Mouse (Mus musculus) layer of hippocampus, adult 11-12 months (tissue): ENCODE data around the gene Dcaf10.

ENCODE experiments used
- DNase-seq: peaks from one replicate; pipeline ENCODE4 v3.0.0; 2022; ENCODE audit warnings: low spot score

Dcaf10 gene

DNA sequence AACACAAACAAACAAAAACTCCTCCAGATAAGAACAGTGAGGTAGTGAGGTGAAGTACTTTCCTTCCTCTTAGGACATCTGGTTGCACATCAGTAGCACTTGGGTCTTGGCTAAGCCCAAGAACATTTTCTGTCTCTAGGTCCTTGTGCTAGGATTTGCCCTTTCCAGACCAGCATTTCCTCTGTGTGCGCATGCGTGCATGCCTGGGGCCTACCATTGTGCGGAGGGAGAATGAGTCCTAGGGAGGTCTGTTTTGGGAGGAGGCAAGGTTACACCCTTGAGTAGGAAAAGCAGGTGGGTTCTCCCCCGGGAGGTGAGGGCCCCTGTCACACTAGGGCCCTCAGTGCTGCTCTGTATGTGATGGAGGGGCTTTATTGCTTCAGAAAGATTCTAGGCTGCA is 77.2 kb downstream of the Dcaf10 start:
- no peak for DNase-seq

DNA sequence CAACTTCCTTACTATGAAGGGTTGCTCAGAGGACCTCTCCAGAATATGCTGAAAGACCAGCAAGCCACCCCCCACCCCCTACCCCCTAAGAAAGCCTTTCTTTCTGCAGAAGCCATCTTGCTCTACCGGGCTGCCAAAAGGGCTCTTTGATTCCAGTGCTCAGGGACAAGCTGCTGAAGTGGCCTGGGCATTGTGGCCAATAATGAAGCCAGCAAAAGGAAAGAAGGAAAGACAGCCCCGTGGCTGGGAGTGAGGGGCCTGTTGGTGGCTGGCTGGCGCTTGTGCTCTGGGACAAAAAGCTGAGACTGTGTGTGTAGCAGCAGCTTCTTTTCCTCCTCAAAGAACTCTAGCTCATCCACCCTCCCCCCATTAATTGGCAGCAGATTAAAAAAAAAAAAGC is 78.8 kb downstream of the Dcaf10 start:
- no peak for DNase-seq

DNA sequence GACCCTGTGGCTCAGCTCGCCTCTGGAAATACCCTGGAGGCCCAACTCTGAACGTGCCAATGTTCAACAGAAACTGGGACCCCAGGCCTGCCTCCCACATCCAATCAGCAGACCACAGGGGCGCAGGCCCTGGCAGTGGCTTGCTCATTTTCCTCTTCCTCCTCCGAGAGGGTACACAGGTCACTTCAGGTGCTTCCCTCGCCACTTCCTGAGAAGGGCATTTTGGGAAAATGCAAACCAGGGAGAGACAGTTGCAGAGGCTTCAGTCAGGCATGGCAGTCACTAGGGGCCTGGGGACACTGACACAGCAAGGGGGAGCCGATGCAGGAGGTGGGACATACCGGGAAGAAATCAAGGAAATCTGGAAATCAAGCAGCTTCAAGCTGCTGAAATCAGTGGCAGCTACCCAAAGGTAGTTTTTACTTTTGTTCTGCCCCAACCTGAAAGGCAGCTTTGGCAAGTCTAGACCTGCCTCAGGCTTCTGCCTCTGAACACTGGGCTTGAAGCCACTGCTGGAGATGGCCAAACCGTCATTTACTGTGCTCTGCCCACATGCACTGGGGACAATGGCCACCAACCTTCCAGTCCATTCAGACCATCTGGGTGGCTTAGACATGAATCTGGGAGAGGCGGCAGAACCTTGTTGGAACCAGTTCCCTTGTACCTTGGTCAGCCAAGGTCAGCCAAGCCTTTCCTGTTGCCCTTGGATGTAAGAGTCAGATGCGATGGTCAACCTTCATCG is 79.8 kb downstream of the Dcaf10 start:
- DNase-seq: no peak

DNA sequence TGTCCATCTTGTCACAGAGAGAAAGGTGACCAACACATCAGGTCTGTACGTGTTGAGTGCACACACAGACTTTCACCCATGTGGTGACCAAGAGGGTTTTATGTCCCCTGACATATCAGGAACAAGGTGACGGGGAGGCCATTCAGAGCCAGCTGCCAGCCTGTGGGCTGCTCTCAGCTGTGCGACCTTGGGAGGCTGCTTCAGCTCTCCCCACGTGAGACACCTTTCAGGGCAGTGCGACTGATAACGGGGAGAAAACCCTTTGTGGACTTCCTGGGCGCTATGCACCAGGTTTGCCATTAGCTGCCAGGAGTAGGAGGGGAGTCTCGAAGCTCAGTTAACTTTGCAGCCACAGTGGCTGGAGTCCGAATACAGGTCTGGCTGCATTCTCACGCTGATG is 80.7 kb downstream of the Dcaf10 start:
- no peak for DNase-seq

DNA sequence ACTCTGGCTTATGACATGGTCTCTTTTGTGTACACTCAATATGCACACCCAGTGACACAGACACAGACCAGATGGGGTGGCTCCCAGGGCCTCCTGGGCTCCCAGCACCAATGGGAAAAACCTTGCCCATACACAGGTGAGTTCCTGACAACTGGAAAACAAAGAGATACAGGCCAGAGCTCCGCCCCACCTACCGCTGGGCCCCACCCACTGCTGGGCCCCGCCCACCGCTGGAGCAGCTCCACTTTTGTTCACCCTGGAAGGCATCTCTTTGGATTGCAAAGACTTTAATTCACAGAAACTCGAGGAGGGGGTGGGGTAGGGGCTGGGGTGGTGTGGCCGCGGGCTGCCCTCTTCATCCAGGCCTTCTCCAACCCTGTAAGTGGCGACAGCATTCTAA is 81.5 kb downstream of the Dcaf10 start:
- DNase-seq: no peak

DNA sequence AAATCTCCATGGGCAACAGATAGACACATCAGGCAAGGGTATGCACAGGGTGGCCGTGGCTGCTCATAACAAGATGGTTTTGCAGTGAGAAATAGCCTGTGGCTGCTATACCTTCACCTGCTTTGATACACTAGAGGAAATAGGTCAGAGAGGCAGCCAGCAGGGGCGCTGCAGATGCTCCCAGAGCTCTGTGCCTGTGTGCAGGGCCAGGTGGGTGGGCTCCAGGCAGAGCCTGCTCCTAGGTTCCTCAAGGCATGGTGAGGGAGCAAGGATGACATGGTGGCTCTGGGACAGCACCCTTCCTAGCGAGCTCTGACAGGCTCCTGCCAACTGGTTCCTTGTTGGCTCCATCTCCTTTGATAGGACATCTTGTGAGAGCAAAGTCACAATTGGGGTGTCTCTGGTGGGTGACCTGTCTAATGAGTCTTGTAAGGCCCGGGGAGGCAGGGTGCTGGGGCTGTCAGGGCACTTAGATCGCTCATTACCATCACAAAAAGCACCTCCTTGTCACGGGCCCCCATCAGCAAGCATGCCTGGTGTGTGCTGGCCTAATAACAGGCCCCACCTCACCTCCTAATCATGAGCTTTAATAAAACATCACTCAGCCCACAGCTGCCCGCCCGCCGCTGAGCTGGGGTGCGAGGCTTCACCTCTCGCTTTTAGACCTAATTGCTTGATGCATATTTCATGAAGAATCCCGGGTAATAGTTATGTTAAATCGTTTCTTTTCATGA is 85.0 kb downstream of the Dcaf10 start:
- no peak for DNase-seq
